Mouse (Mus musculus): ENCODE data around the gene Mylk.
A peak's percentile ranks its signal among the peaks of the same experiment; 100 is the strongest.

Mylk gene

GRCm38 (mm10) chr16:34941915-34942314, 196.9 kb downstream of the Mylk start:
- DNase-seq (ENCODE audit: low read depth, low spot score) = no peak

DNA sequence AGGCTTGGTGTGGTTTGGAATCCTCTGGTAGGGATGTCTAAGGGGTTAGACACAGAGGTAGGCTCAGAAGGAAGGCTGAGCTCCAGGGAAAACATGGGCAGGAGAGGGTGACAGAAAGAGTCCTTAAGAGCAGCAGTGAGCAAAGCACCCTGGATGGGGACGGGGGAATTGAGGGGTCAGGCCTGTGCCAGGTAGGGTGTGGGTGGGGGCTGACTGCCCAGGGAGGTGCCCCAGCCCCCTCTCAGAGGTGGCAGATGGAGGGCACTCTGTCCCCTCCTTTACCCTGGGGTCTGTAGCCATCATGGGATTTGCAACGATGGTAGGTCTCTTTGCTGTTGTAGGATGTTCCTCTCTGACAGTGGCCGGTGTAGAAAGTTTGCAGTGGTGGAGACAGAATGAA, 201.3 kb downstream of the Mylk start:
- no peak for DNase-seq (ENCODE audit: low read depth, low spot score)

- DNase-seq (ENCODE audit: low read depth, low spot score) = no peak
These were observed 205.9 kb downstream of the Mylk start for GRCm38 (mm10) chr16:34950935-34951334.

DNA sequence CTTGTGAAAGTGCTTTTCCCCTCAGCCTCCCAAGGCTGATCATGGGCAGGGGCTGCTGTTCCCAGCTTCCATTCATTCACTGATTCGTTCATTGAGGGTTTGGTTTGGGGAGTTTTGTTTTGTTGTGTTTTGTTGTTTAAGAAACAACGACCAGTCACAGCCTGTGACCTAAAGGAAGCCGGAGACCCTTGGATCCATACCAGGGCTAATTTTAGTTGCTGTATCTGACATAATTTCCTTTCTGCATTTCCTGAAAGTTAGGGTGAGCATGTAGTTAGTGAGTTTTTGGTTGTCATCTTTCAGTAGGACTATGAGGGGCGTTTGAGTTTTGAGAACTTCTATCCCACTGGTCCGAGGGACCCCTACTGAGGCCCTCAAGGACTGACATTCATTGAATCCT, 207.2 kb downstream of the Mylk start:
- no peak for DNase-seq (ENCODE audit: low read depth, low spot score)

DNA sequence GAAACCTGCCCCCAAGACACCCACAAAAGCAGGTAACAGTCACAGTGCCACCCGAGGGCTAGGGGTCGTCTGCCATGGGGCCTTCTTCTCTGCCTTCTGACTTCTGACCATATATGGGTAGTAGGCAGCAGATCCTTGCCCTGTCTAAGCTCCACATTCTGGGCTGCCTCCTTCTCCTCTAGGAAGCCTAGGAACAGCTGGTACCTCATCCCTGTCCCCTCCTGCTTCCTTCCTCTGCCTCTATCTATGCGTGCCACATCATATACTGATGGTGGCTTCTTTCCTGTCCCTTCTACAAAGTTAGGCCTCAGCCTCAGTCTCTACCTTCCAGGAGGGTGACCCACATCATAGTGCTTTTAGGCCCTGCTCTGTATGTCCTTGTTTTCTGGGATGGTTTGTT, 207.8 kb downstream of the Mylk start:
- no peak for DNase-seq (ENCODE audit: low read depth, low spot score)

GRCm38 (mm10) chr16:34953501-34953900, 208.5 kb downstream of the Mylk start:
- no peak for DNase-seq (ENCODE audit: low read depth, low spot score)

- no peak for DNase-seq (ENCODE audit: low read depth, low spot score)
These were observed 212.6 kb downstream of the Mylk start for GRCm38 (mm10) chr16:34957487-34958230.

GRCm38 (mm10) chr16:34958667-34959066, 213.7 kb downstream of the Mylk start:
- DNase-seq (ENCODE audit: low read depth, low spot score) = no peak

DNA sequence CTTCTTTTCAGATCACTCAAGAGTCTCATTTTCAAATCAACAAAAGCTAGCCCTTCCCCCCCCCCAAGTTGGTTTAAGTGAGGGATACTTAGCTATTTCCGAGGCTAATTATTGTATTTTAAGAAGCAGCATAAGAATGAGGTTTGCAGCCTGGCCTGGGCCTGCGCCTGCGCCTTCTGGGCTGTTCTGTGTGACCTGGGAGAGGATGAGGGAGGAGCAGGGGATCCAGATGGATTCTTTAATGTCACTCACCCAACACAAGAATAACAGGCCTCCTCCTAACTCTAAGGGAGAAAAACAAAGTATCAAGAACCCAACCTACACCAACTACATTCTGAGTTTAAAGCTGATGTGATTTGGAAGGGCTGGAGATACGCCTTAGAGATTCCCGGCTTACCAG, 214.3 kb downstream of the Mylk start:
- DNase-seq (ENCODE audit: low read depth, low spot score) = no peak

DNA sequence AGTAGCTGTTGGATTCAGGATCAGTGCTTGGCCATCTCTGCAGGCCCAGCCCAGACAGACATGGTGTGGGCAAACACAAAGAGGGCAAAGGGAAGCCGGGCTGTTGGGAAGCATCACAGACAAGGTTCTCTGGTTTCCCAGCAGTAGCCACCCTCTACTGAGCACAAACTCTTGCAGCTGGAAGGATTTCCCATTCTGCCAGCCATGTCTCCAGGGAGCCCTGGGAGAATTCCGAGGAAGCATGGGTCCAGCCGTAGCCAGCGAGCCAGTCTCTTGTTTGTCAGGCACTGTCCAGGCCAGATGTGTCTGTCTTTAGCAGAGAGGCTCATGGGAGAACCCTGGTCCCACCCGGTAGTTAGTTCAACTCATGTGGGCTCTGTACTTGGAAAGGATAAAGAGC, 215.2 kb downstream of the Mylk start:
- no peak for DNase-seq (ENCODE audit: low read depth, low spot score)

GRCm38 (mm10) chr16:34960866-34961582, 216.0 kb downstream of the Mylk start:
- no peak for DNase-seq (ENCODE audit: low read depth, low spot score)

- DNase-seq (ENCODE audit: low read depth, low spot score) = no peak
These were observed 217.3 kb downstream of the Mylk start for GRCm38 (mm10) chr16:34962322-34962721.

DNA sequence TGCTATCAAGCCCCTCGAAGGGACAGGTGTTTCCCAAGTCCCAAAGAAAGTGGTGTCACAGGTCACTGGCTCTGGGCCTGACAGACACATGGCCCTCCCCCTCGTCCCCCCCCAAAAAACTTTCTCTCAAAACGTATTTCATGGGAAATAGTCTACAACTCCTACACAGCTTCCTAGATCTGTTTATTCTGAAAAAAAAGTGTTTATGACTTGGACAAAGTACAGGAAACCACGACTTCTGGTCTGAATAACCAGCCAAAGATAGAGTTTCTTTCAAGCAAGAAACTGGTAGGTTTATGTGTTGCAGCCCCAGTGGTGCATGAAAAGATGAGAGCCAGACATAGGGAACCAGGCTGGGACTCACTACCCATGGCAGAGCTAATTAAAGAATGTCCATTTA, 218.0 kb downstream of the Mylk start:
- no peak for DNase-seq (ENCODE audit: low read depth, low spot score)

- DNase-seq (ENCODE audit: low read depth, low spot score) = no peak
These were observed 221.6 kb downstream of the Mylk start for GRCm38 (mm10) chr16:34966620-34967081.

GRCm38 (mm10) chr16:34967120-34967800, 222.2 kb downstream of the Mylk start:
- DNase-seq (ENCODE audit: low read depth, low spot score) = peak; percentile 75

DNA sequence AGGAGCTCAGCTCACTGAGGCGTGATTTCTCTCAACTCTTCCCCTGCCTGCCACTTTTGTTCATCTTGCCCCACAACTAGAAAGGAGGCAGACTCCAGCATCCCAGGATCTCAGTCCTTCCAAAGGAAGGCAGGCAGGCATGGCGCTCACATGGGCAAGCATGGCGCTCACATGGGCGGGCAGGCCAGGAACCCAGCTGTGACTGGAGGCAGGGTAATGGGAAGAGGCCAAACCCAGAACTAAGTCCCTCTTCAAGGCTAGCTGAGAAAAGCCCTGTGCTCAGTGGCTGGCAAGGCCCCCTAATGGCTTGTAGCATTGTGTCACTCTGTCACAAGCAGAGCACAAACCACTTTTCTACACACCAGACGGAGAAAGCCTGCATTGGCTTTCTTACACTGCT, 223.2 kb downstream of the Mylk start:
- DNase-seq (ENCODE audit: low read depth, low spot score) = no peak

DNA sequence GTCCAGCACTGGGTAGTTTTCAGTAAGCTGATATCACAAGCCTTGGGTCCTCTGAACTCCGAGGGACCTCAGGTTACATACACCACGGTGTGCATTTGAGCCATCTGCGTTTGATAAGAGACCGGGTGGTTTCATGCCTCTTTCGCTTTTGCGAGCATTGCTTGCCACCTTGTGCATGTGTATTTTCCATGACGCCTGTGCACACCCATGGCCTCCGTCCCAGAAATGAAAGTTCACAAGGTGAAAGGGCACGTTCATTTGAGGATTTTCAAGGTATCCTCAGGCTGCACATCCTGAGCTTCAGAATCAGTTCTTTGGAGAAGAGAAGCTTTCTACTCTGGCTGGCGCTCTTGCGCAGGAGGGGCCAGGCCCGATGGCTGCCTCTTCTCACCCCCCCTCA, 227.5 kb downstream of the Mylk start:
- no peak for DNase-seq (ENCODE audit: low read depth, low spot score)

DNA sequence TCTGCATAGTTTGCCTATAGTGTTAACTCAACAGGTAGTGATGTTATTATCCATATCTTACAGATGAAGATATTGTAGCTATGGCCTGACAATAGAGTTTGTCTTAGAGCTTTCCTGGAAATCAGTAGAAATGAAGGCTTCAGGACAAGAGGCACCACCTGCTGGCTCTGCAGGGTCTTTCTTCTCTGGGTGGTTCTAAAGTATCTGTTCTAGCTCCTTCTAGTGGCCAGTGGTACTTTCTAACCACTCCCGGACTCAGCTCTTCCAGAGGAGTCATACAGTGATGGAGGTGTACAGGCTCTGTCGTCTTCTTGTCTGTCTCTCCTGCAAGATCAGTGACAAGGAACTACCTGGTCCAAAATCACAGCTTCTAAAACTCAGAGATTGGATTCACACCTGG, 230.5 kb downstream of the Mylk start:
- peak; percentile 36 for DNase-seq (ENCODE audit: low read depth, low spot score)

- DNase-seq (ENCODE audit: low read depth, low spot score) = peak; percentile 26
These were observed 231.6 kb downstream of the Mylk start for GRCm38 (mm10) chr16:34976630-34977029.

GRCm38 (mm10) chr16:34978018-34978417, 233.0 kb downstream of the Mylk start:
- no peak for DNase-seq (ENCODE audit: low read depth, low spot score)

DNA sequence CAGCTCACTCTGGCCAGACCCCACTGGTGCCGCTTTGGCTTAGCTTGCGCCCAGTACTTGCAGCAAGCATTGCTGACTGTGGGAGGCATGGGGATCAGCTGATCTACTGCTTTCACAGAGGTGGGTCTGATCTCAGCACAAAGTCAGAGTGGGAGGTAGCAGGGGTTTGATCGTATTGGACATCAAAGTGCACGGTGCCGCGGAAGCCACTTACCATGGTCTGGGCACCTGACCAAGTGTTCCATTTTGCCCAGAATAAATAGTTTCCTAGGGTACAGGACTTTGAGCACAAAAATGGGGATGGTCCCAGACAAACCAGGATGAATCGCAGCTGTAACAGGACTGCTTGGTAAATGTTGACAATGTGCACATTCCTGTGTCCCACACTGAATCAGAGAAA, 236.0 kb downstream of the Mylk start:
- no peak for DNase-seq (ENCODE audit: low read depth, low spot score)

DNA sequence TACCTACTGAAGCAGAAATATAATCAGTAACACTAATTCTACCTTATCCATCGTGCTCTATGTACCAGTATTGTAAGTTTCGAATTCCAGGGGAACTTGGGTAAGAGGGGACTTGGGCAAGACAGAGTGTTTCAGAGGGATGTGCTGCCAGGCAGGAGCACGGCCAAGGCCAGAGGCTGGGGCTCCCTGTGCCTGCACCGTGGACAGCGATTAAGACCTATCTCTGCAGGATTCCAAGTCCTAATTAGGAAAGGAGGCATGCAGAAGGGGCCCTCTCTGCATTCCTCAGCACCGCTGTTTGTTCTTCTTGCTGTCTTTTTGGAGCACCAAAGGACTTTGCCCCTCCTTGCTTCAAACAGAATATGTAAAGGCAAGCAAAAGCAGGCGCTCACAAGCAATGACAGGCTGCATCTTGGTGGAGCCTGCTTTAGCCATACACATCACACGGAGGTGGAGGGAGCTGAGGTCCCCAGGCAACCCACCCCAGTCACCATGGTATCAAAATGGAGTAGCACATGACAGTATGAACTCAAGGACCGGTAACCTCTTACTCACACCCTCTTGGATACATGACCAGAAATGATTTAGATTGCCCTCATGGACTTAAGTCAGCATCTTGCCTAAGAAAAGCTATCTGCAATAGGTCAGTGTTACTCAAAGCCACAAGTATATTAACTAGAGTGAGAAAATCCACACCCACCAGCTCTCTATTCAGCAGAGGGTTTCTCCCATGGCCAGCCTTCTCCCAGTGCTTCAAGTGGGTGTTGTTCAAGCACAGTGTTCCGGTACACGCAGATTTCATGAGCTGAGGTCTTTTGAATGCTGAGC, 239.4 kb downstream of the Mylk start:
- no peak for DNase-seq (ENCODE audit: low read depth, low spot score)

Measured in ES-CJ7 (cell line).